Mouse (Mus musculus) heart, embryonic 12.5 days (tissue): ENCODE data around the gene Ramp2. TPM values are rescaled to one million over a fixed set of nuclear protein-coding genes. Genes with fewer than 3 reads are reported as not detected.
A peak's percentile ranks its signal among the peaks of the same experiment; 100 is the strongest.

ENCODE experiments used
- ATAC-seq: fragments of 200-750 bp; cut with Nextera tagmentation; 2 replicates; pipeline ENCODE4 v1.8.0; 2017; ENCODE audit warnings: moderate TSS enrichment, moderate library complexity; ENCODE audit not compliant: insufficient number of reproducible peaks, low FRiP score
- H3K27ac ChIP-seq: fragments of 300-500 bp; sonication (generic); 2 replicates; pipeline ENCODE4 v1.5.1; 2016; ENCODE audit warnings: mild to moderate bottlenecking, moderate library complexity; ENCODE audit not compliant: poor library complexity, severe bottlenecking
- H3K27me3 ChIP-seq: fragments of 300-500 bp; sonication (generic); replicated peaks from 2 replicates; pipeline ENCODE4 v1.6.1; 2016; ENCODE audit warnings: mild to moderate bottlenecking, moderate library complexity
- H3K36me3 ChIP-seq: fragments of 300-500 bp; sonication (generic); 2 replicates; pipeline ENCODE4 v1.6.1; 2016; ENCODE audit warnings: mild to moderate bottlenecking, moderate library complexity
- H3K4me1 ChIP-seq: fragments of 300-500 bp; sonication (generic); replicated peaks from 2 replicates; pipeline ENCODE4 v1.6.1; 2016; ENCODE audit warnings: mild to moderate bottlenecking
- H3K4me2 ChIP-seq: fragments of 300-500 bp; sonication (generic); 2 replicates; pipeline ENCODE4 v1.6.1; 2016; ENCODE audit warnings: mild to moderate bottlenecking, moderate library complexity
- H3K4me3 ChIP-seq: fragments of 300-500 bp; sonication (generic); 2 replicates; pipeline ENCODE4 v1.5.1; 2016; ENCODE audit warnings: mild to moderate bottlenecking
- H3K9ac ChIP-seq: fragments of 300-500 bp; sonication (generic); 2 replicates; pipeline ENCODE4 v1.6.1; 2016; ENCODE audit warnings: mild to moderate bottlenecking, moderate library complexity
- H3K9me3 ChIP-seq: fragments of 300-500 bp; sonication (generic); replicated peaks from 2 replicates; pipeline ENCODE4 v1.6.1; 2016; ENCODE audit warnings: mild to moderate bottlenecking, moderate library complexity
- WGBS: fragments of 180-500 bp; shearing (Covaris S2); methylation state at CpG from one replicate; pipeline ENCODE4 v1.1.7; 2016; 5-methylcytosine and 5-hydroxymethylcytosine counted together
- polyA plus RNA-seq: library from polyadenylated mRNA; unstranded; fragments of >200 nt; fragmentation: Nextera tagmentation; extraction: Ambion mirVana; gene quantifications from 2 replicates; pipeline ENCODE4 v1.2.1, GENCODE M21; 2016

The Ramp2 gene
- polyA plus RNA-seq, 1 experiment from 2014 or later = 233 TPM

DNA sequence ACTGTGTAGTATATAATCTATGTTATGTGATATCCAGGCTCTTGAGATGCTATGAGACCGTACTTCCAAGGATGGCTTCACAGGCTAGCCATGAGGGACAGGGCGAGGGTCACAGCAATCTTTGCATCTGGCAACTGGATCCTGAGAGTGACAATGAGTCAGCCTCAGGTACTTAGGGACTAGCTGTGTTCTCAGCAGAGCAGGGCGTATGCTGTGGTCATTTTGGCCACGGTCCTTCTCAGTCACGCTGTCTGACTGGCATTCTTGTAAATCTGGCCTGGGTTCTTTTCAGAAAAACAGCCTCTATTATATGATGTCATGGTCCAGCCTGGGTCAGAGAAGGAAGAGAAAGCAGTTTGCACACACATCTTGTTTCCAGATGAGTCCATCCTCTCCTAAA is 9.0 kb upstream of the Ramp2 start:
- no peak overlapping the region for H3K9ac ChIP-seq
- no peaks in the 10 kb centered on the region for H3K27me3 ChIP-seq
- peaks cover 7% of the 10 kb centered on the region for H3K4me1 ChIP-seq
- ATAC-seq = no peak
- H3K4me2 ChIP-seq = no peak overlapping the region
- WGBS = 87% methylated on average over 5 of the region's 5 CpGs
- H3K9me3 ChIP-seq = no peaks in the 10 kb centered on the region
- H3K4me3 ChIP-seq = no peak overlapping the region
- H3K36me3 ChIP-seq = no peaks in the 10 kb centered on the region
- H3K27ac ChIP-seq = no peak overlapping the region; the same call in 1 of the 2 replicates

GRCm38 (mm10) chr11:101238071-101238647 is 7.7 kb upstream of the Ramp2 start:
- H3K4me2 ChIP-seq = peak overlapping the region; percentile 29; the same call in 1 of the 2 replicates

DNA sequence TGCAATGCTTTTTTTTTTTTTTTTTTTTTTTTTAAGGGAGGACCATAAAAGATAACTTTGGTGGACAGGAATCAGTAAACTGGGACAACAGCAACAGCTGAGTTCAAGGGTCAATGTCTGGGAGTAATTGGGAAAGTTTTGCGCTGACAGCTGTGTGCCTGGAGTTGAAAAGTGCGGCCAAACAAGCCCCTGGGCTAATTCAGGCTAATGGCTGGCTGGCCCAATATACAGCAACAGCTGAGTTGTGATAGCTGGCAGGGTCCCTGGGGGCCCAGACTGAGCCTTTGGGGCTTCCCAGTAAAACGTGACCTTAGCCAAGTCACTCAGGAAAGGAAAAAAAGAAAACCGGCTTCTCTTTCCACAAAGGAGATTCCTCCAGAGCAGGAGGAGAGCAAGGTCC is 757 bp upstream of the Ramp2 start:
- H3K27ac ChIP-seq = peak overlapping the region; percentile 85
- H3K36me3 ChIP-seq = no peaks in the 10 kb centered on the region
- H3K4me1 ChIP-seq = peaks cover 8% of the 10 kb centered on the region
- peaks cover 32% of the 10 kb centered on the region for H3K27me3 ChIP-seq
- ATAC-seq = no peak
- peak overlapping the region; percentile 84 for H3K4me2 ChIP-seq
- no peaks in the 10 kb centered on the region for H3K9me3 ChIP-seq
- 16% methylated on average over 4 of the region's 4 CpGs for WGBS
- peak overlapping the region; percentile 79; the same call in 1 of the 2 replicates for H3K9ac ChIP-seq
- peak overlapping the region; percentile 62 for H3K4me3 ChIP-seq

More at GRCm38 (mm10) chr11:101238071-101238647, 7.7 kb upstream of the Ramp2 start:
- no peak for ATAC-seq
- 36% methylated on average over 5 of the region's 5 CpGs for WGBS
- no peaks in the 10 kb centered on the region for H3K9me3 ChIP-seq
- H3K27me3 ChIP-seq = no peaks in the 10 kb centered on the region
- H3K27ac ChIP-seq = peak overlapping the region; percentile 85
- H3K9ac ChIP-seq = no peak overlapping the region
- H3K36me3 ChIP-seq = no peaks in the 10 kb centered on the region
- H3K4me1 ChIP-seq = peaks cover 4% of the 10 kb centered on the region; the same call in 1 of the 2 replicates
- H3K4me3 ChIP-seq = no peak overlapping the region

DNA sequence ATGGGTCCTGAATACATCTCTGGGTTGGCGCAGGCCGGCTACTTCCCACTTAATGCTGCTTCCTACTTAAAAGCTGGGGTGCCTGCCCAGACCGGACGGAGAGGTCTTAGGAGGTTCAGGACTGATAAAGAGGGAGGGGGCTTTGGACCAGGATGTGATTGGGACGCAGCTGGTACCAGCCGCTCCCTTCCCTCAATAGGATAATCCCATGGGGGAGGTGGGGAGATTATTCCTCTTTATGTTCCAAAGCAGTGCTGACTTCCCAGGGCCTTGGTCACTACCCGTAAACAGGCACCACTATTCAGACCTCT is 829 bp downstream of the Ramp2 start:
- H3K9me3 ChIP-seq = no peaks in the 10 kb centered on the region
- 5% methylated on average over 7 of the region's 7 CpGs for WGBS
- H3K4me2 ChIP-seq = peak overlapping the region; percentile 84
- H3K4me3 ChIP-seq = peak overlapping the region; percentile 62
- peak overlapping the region; percentile 79 for H3K9ac ChIP-seq
- ATAC-seq = no peak
- H3K27ac ChIP-seq = peak overlapping the region; percentile 85
- H3K36me3 ChIP-seq = no peaks in the 10 kb centered on the region
- H3K4me1 ChIP-seq = peaks cover 8% of the 10 kb centered on the region
- peaks cover 32% of the 10 kb centered on the region for H3K27me3 ChIP-seq

DNA sequence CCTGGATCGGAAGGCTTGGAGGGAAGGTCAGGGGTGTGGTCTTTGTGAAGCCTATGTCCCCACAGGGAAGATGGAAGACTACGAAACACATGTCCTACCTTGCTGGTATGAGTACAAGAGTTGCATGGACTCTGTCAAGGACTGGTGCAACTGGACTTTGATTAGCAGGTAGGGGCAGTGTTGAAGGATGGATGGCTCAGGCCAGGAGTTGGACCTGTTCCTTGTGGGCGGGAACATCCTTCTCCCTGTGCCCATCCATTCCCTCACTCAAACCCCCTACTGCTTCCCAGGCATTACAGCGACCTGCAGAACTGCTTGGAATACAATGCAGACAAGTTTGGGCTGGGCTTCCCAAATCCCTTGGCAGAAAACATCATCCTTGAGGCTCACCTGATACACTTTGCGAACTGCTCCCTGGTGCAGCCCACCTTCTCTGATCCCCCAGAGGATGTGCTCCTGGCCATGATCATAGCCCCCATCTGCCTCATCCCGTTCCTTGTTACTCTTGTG is 1.7 kb downstream of the Ramp2 start:
- Histone ChIP-seq H3K9ac (peak overlapping the region; percentile 79), H3K4me3 (peak overlapping the region; percentile 62), H3K36me3 (no peaks in the 10 kb centered on the region), H3K4me1 (peaks cover 12% of the 10 kb centered on the region), H3K4me2 (peak overlapping the region; percentile 84), H3K27me3 (peaks cover 32% of the 10 kb centered on the region), H3K9me3 (no peaks in the 10 kb centered on the region), H3K27ac (peak overlapping the region; percentile 85)
- 64% methylated on average over 6 of the region's 6 CpGs for WGBS
- no peak for ATAC-seq

GRCm38 (mm10) chr11:101248258-101248994 is 2.6 kb downstream of the Ramp2 start:
- H3K9ac ChIP-seq = no peak overlapping the region
- peak overlapping the region; percentile 62 for H3K4me3 ChIP-seq
- H3K9me3 ChIP-seq = no peaks in the 10 kb centered on the region
- H3K4me2 ChIP-seq = peak overlapping the region; percentile 84
- peaks cover 32% of the 10 kb centered on the region for H3K27me3 ChIP-seq
- no peak; the same call in 1 of the 2 replicates for ATAC-seq
- WGBS = 25% methylated on average over 14 of the region's 14 CpGs
- no peaks in the 10 kb centered on the region for H3K36me3 ChIP-seq
- H3K27ac ChIP-seq = peak overlapping the region; percentile 85
- H3K4me1 ChIP-seq = peaks cover 16% of the 10 kb centered on the region

DNA sequence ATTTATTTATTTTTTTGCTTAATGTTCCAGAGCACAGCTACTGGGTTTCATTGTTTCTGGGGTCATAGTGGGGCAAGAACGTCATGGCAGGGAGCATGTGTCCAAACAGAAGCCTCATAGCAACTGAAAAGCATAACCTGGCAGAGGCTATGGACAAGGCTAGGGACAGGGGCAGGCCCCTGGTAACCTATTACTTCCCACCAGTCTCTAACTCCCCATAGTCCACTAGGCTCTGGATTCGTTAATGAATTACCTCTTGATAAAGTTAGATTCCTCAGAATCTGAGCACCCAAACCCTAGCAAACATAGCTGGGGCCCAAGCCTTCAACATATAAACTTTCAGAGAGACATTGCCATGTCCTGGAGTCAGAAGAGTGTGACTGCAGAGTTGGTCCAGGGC is 5.2 kb downstream of the Ramp2 start:
- no peak for ATAC-seq
- WGBS = 66% methylated on average over 2 of the region's 2 CpGs
- Histone ChIP-seq H3K9me3 (no peaks in the 10 kb centered on the region), H3K27me3 (peaks cover 15% of the 10 kb centered on the region), H3K4me3 (no peak overlapping the region), H3K36me3 (peaks cover 3% of the 10 kb centered on the region), H3K9ac (no peak overlapping the region), H3K4me2 (no peak overlapping the region), H3K27ac (no peak overlapping the region), H3K4me1 (peaks cover 24% of the 10 kb centered on the region)

DNA sequence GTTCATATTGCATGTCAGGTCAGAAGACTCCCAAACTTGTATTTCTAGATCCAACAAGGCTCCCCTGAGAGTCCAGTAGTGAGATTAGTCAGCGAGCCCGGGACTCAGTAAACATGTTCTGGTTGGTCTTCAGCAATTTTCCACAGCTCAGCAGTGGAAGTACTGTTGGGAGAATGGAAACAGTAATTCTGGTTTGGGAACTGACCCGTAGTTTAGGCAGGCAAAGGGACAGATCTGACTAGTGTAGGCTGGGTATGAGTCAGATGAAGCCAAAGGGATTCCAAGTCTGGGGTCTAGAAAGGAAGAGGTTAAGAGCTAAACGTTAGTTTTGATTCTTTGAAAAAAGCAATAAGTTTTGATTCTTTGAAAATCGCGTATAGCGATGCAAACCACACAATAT is 7.1 kb downstream of the Ramp2 start:
- Histone ChIP-seq H3K9ac (peak overlapping the region; percentile 97), H3K4me2 (peak overlapping the region; percentile 94), H3K27me3 (peaks cover 1% of the 10 kb centered on the region), H3K4me3 (peak overlapping the region; percentile 97), H3K27ac (peak overlapping the region; percentile 94), H3K4me1 (peaks cover 34% of the 10 kb centered on the region), H3K36me3 (peaks cover 14% of the 10 kb centered on the region), H3K9me3 (no peaks in the 10 kb centered on the region)
- no peak for ATAC-seq
- WGBS = 8% methylated on average over 7 of the region's 7 CpGs

GRCm38 (mm10) chr11:101253613-101254389 is 8.0 kb downstream of the Ramp2 start, which contains the start of gene Vps25:
Gene Vps25, plus strand, starts transcription at chr11:101253707.
- peaks cover 42% of the 10 kb centered on the region for H3K4me1 ChIP-seq
- H3K27me3 ChIP-seq = no peaks in the 10 kb centered on the region
- H3K9ac ChIP-seq = peak within 1 kb of the TSS; percentile 97
- H3K4me3 ChIP-seq = peak within 1 kb of the TSS; percentile 97
- peak within 1 kb of the TSS; percentile 94 for H3K27ac ChIP-seq
- no peaks in the 10 kb centered on the region for H3K9me3 ChIP-seq
- H3K4me2 ChIP-seq = peak within 1 kb of the TSS; percentile 94
- ATAC-seq = peak; percentile 82
- peaks cover 18% of the 10 kb centered on the region for H3K36me3 ChIP-seq
- under 1% methylated on average over 40 of the region's 40 CpGs for WGBS

GRCm38 (mm10) chr11:101255826-101256775 is 10.3 kb downstream of the Ramp2 start:
- peaks cover 60% of the 10 kb centered on the region for H3K4me1 ChIP-seq
- H3K4me2 ChIP-seq = no peak overlapping the region
- peak overlapping the region; percentile 79 for H3K27ac ChIP-seq
- no peaks in the 10 kb centered on the region for H3K27me3 ChIP-seq
- H3K9ac ChIP-seq = no peak overlapping the region
- no peaks in the 10 kb centered on the region for H3K9me3 ChIP-seq
- no peak overlapping the region for H3K4me3 ChIP-seq
- H3K36me3 ChIP-seq = peaks cover 18% of the 10 kb centered on the region
- WGBS = 62% methylated on average over 13 of the region's 13 CpGs
- no peak for ATAC-seq
